Mouse (Mus musculus) urinary bladder, postnatal 10 days (tissue): Measurements from ENCODE around the gene Tab1.
"Not testable (repeated sequence)": the region's sequence is repeated elsewhere in the genome, so short reads cannot be mapped to it uniquely, and the experiment has no call there.

Experiments
- DNase-seq: peaks from one replicate; pipeline ENCODE4 v3.0.0; 2022; ENCODE audit warnings: low spot score

Gene Tab1

DNA sequence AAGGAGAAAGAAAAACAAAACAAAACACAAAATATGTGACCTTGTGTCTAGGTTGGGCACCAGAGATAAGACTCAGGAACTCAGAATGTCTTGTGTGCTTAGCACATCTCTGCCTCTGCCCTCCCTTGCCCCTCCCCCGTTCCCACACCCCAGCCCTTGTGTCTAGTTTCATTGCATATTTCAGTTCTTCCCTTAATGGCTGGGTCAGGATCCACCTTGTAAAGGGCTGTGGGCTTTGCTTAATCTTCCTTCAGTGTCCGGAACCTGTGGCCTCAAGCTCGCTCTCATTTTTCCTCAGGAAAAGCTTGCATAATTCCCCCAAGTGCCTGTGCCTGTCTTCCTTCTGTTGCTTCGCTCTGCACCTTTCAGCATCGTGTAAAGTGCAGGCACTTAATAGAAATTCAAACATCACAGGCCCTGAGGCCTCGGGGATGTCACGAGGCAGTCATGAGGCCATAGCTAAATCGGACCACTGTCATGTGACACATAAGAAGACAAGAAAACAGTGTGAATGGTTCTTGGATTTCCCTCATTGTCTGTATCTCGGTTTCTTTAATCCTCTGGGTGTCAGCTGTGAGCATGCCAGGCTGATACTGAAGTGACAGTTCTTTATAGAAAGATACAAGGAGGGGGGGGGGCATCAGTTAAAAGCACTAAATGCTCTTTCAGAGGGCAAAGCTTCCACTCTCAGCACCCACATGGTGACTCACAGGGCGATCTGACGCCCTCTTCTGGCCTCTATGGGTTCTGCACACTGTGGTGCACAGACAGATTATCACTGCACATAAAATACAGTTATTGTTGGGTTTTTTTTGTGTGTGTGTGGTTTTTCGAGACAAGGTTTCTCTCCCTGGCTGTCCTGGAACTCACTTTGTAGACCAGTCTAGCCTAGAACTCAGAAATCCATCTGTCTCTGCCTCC lies 27.2 kb upstream of the Tab1 start:
- no peak for DNase-seq

DNA sequence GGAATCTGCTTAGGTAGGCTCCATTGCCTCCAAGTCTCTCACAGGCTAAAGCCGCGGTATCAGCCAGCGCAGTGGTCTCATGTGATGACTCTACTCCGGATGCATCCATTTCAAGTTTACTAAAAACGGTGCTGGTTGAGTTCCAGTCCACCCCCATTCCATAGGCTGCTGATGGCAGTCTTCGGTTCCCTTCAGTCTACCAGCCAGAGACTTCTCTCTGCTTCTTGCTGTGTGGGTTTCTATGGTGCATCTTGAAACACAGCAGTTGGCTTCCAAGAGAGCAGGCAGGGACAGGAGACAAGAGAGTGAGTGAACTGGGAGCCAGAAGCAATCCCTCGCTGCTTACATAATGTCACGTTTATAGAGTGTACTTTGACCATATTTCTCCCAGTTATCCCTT lies 25.8 kb upstream of the Tab1 start:
- DNase-seq, result no peak

DNA sequence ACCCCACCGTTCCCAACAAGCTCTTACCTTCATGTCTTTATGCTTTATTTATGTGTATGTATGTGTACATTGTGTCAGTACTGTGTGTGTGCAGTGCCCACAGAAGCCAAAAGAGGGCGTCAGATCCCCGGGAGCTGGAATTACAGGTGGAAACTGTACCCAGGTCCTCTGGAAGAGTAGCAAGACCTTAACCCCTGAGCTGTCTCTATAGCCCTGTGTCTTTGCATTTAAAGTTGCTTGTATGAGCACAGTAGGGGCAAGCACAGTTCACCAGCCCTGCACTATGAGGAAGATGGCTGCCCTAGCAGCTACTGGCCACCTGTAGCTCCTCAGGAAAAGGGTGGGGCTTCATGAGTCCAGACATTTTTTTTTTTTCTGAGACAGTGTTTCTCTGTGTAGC lies 25.4 kb upstream of the Tab1 start:
- DNase-seq, result no peak

DNA sequence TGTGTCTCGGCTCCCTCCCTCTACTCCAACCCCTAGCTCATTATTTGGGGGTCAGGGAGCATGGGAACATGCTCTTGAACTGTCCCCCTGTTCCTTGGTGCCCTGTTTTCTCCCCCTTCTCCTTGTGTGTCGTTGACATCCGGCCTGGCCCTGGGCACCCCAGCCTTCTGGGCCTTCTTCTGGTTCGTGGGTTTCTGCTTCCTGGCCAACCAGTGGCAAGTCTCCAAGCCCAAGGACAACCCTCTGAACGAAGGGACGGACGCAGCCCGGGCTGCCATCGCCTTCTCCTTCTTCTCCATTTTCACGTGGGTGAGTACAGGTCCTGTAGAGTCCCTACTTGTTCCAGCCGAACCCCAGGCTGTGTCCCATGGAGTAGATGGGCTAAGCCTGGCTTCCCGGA lies 21.5 kb upstream of the Tab1 start:
- DNase-seq, result no peak

GRCm38 (mm10) chr15:80112499-80112898 lies 20.4 kb upstream of the Tab1 start:
- no peak for DNase-seq

- DNase-seq, result no peak
Measured at GRCm38 (mm10) chr15:80114414-80114813, 18.5 kb upstream of the Tab1 start.

DNA sequence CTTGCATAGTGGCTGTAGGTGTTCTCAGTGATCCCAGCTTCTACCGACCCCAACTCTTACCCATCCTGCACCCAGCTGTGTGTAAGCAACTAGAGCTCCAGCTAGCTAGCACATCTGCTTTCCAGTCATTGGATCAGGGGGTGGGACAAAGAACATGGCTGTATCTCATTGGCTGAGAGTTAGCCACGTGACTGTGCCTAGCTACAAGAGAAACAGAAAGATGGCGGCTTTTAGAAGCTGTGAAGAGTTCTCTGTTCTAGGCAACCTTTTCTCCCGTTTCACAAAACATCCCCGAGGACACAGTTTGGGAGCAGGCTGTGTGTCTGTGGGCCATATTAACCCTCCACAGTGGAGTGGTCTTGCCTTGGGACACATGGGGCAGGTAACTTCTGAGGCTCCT lies 17.7 kb upstream of the Tab1 start:
- no peak for DNase-seq

DNA sequence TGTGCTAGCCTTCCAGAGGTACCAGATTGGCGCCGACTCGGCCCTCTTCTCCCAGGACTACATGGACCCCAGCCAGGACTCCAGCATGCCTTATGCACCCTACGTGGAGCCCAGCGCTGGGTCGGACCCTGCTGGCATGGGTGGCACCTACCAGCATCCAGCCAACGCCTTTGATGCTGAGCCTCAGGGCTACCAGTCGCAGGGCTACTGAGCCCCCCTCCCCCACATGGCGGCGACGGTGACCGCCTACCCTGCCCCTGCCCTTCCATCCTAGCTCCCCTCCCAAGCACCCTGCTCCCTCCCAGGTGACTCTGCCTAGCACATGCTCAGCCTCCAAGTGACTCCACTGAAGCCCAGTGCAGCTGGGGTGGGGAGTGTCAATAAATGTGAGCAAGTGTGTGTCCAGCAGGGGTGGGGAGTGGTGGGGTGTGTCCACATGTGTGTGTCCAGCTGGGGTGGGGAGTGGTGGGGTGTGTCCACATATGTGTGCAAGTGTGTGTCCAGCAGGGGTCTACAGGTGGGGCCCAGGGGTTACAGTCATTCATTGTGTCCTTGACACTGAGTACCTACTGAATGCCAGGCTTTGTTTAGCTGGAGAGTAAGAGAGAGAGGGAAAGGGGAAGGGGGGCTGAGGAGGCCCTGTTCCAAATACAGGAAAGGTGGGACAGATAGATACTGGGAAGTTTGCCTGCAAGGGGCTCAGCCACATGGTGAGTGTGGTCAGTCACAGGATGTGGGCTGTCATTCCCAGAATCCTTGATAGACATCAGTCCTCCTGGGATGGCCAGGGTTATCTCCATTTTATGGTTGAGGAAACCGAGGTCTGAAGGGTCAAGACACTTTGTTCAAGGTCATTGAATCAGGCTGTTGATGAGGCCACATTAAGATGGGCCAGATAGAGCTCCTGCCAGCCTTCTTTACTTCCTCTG lies 16.8 kb upstream of the Tab1 start:
- DNase-seq, result no peak

DNA sequence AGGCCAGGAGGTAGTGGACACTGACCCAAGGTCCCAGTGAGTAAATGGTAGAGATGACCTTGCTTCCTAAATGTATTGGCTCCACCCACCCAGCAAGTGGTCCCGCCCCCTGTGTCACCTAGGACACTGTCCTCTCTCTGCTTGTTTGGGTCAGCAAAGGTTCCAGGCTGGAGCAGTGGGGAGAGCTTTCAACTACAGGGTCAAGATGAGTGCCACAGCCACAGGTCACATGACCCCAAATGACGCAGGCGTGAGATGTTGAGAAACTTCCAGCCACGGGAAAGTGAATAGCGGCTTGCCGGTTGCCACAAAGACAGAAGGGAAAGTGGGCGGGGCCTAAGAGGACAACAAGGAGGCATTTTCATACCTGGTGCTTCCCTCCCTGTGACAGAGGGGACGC lies 15.8 kb upstream of the Tab1 start:
- DNase-seq, result no peak

DNA sequence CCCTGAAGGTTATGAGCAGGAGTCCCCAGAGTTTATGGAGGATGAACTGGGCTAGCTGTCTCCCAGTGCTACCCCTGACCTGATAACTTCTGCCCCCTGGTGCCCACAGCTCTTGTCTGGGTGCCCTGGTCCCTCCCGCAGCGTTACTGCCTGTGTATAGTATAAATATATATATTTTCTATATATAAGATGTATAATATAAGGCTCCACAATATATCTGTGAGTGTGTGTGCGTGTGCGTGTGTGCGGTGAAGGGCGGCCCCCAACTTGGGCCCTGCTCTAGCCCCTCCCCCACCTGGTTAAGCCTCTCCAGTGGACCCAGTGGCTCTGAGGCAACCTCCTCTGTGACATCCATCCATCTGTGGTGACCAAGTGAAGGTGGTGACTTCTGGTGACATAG lies 13.9 kb upstream of the Tab1 start:
- no peak for DNase-seq

GRCm38 (mm10) chr15:80121721-80122325 lies 11.1 kb upstream of the Tab1 start:
- DNase-seq, result no peak

DNA sequence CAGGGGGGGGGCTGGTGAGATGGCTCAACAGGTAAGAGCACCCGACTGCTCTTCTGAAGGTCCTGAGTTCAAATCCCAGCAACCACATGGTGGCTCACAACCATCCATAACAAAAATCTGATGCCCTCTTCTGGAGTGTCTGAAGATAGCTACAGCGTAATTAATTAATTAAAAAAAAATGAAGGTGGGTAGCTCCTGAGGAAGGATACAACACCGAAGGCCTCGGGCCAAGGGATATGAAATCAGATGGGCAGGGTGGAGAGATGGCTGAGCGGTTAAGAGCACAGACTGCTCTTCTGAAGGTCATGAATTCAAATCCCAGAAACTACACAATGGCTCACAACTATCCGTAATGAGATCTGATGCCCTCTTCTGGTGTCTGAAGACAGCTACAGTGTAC lies 10.5 kb upstream of the Tab1 start:
- DNase-seq, result not testable (repeated sequence)

GRCm38 (mm10) chr15:80124651-80125050 lies 8.3 kb upstream of the Tab1 start:
- DNase-seq, result no peak

DNA sequence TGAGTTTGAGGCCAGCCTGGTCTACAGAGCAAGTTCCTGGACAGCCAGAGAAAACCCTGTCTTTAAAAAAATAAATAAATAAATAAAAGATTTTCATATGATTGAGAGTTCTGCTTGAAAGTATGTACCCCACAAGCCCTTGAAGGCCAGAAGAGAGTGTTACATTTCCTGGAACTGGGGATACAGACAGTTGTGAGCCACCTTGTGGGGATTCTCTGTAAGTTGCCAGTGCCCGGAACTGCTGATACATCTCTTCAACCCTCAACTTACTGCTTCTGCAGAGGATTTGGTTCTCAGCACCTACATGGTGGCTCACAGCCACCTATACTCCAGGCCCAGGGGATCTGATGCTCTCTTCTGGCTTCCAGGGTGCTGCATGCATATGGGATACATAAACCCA lies 5.7 kb upstream of the Tab1 start:
- no peak for DNase-seq

- DNase-seq, result no peak
Measured at GRCm38 (mm10) chr15:80129982-80130381, 2.9 kb upstream of the Tab1 start.

- no peak for DNase-seq
Measured at GRCm38 (mm10) chr15:80130689-80131088, 2.2 kb upstream of the Tab1 start.

DNA sequence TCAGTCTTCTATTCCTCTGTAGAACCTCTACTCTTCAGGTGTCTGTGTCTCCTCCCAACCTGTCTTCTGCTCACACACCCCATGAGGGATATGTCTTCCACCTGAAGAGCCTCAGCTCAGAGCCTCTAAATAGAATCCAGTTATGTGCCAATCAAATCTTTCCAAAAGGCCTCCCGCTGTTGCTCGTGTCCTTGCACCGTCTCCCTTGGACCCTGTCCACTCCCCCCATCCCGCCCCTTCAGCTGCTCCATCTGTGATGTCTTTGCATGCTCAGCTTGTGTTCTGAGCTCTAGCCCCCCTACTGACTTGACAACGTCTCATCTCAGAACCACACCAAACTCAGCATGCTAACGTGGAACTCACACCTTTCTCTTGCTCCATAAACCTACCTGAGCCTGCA lies 1.5 kb upstream of the Tab1 start:
- DNase-seq, result no peak

- DNase-seq, result no peak
Measured at GRCm38 (mm10) chr15:80132452-80132851, 475 bp upstream of the Tab1 start.

GRCm38 (mm10) chr15:80133682-80134449 lies 939 bp downstream of the Tab1 start:
- no peak for DNase-seq

- DNase-seq, result no peak
Measured at GRCm38 (mm10) chr15:80134450-80134847, 1.5 kb downstream of the Tab1 start.

DNA sequence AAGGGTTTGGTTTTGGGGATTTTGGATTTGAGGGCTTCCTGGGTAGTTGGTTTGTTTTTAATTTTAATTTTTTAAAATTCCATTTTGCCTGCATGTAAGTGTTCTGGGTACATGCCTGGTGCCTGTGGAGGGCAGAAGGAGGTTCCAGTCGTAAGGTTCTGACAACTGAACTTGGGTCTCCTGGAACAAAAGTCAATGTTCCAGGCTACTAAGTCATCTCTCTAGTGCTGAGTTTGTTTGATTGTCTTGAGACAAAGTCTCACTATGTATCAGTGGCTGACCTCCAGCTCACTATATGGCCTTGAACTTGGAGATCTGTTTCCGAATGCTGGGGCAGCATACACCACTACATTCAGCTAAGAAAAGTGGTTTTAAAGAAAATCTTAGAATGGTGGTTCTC lies 2.6 kb downstream of the Tab1 start:
- DNase-seq, result no peak

- no peak for DNase-seq
Measured at GRCm38 (mm10) chr15:80136645-80137044, 3.7 kb downstream of the Tab1 start.
